Mouse (Mus musculus) cerebellum, adult 18-20 months (tissue): ENCODE results near the gene Olfr685.

Experiments
- DNase-seq, 2 experiments: peaks; one replicate each; pipeline ENCODE4 v3.0.0; 2021

Olfr685 gene

GRCm38 (mm10) chr7:105185912-105186311 lies at the start of gene Olfr685:
Gene Olfr685, minus strand, starts transcription at chr7:105186012.
- DNase-seq = no peak

DNA sequence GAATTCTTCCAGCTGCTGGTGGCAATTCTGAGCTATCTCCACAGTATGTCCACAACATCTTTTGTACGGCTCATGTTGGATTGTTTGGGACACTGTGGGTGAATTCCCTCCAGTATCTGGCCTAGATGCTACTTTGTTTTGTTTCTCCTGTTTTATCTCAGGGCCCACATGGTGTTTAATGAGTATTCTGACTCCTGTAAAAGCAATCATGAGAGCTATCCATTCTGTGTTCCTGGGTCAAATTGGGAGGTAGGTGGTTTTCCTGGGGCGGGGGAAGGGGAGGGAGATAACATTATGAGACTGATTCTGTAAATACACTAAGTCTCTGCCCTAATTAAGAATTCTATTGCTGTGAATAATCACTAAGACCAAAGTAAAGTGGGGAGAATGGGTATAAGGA lies 43.6 kb upstream of the Olfr685 start:
- DNase-seq = no peak

GRCm38 (mm10) chr7:105228138-105228537 lies 42.3 kb upstream of the Olfr685 start:
- no peak for DNase-seq

GRCm38 (mm10) chr7:105226703-105227102 lies 40.9 kb upstream of the Olfr685 start:
- no peak for DNase-seq

DNA sequence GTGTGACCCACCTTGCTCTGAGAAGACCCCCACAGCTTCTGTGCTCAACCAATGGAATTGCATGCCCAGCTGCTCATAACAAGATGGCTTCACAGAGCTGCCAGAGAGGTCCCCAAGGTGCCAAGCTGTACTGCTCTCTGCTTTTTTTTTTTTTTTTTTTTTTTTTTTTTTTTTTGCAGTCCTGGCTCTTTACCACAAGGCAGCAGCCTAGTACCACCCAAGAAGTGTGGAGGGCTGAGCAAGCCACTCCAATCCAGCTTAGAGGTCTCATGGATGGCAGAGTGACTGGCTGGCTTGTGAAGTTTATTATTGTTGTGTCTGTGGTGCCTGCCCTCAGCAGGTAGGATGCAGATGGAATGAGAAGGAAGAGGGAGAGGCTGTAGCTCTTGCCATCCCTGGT lies 40.3 kb upstream of the Olfr685 start:
- DNase-seq = no peak

DNA sequence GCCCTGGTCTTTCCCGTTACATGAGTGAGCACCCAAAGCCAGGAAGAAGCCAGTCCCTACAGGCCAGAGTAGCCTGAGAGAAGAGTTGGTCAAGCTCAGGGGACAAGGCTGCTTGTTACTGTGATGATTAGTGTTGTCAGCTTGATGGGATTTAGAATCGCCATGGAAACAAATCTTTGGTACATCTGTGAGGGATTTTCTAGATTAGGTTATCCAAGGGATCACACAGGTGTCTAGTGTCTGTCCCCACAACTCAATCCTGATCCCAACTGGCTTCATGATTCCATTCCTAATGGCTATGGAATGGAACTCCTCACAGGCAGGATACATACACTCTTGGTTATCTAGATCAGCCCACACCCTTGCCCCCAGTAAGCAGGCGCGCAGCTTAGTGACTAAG lies 32.5 kb upstream of the Olfr685 start:
- no peak for DNase-seq

DNA sequence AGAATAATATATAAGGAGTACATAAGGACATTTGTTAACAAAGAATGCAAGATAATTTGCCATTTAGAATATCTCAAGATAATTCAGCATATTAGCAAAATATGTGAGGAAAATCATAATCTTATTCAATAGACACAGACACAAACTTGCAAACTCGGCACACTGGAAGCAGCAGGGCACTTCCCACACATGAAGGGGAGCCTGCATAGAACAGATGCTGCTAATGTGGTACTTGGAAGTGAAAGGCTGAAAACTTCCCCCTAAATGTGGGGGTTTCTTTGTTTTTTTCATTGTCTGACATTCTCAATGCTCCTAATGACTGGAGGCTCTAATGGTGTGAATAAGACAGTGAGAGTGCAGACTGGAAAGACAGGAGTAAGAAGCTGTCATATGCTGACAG lies 28.9 kb upstream of the Olfr685 start:
- DNase-seq = no peak

- DNase-seq = no peak
Measured at GRCm38 (mm10) chr7:105207385-105207784, 21.6 kb upstream of the Olfr685 start, which contains the start of gene Olfr686. Gene Olfr686, minus strand, starts transcription at chr7:105207485.

GRCm38 (mm10) chr7:105170773-105171172 lies 15.0 kb downstream of the Olfr685 start:
- DNase-seq = no peak

GRCm38 (mm10) chr7:105163553-105163952 lies 22.3 kb downstream of the Olfr685 start, which contains the start of gene Olfr684:
Gene Olfr684, minus strand, starts transcription at chr7:105163653.
- DNase-seq = no peak

DNA sequence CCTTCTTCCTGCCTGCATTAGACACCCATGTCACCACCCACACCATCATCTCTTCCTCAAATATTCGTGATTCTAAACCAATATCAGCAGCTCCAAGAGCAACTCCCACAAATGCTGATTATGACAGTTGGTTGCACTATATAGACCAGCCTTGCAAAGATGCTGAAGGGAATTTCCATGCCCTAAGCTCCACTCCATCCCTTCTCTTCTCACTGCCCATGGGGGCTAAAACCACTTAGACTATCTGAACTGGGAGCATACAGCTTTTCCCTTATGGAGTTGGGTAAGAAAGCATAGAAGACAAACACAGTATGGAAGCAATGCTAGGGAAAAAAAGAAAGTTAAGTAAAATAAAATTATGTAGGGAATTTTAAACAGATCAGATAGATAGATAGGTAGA lies 38.9 kb downstream of the Olfr685 start, which contains the start of gene Olfr683:
Gene Olfr683 (minus strand): TSS at position 101 of the 400 bp plus-strand sequence.
- DNase-seq = no peak

GRCm38 (mm10) chr7:105141275-105141674 lies 44.5 kb downstream of the Olfr685 start:
- DNase-seq = no peak
